Comparison of ENCODE assay signal across 8 mouse cellular contexts in genomic region chr17:23675564-23676281, GRCm38 (mm10). TPM values are rescaled to one million over a fixed set of nuclear protein-coding genes. Genes with fewer than 3 reads are reported as not detected.
DNase-seq lines count a peak whose midpoint lies in the region; ATAC-seq and TF ChIP-seq lines count a peak whose summit lies in the region.

No protein-coding gene starts in this region.

- no peaks in the 10 kb centered on the region for H3K9me3 ChIP-seq in embryonic facial prominence, embryonic 11.5 days (replicated peaks; ENCODE audit: control insufficient read depth, low read length)
- H3K9me3 ChIP-seq in heart, embryonic 13.5 days, result no peaks in the 10 kb centered on the region
- no peaks in the 10 kb centered on the region for H3K9me3 ChIP-seq in kidney, postnatal 0 days (replicated peaks; ENCODE audit: low read length)
- no peaks in the 10 kb centered on the region for H3K9me3 ChIP-seq in stomach, postnatal 0 days (ENCODE audit: control insufficient read depth, low read length)

- H3K27me3 ChIP-seq in embryonic facial prominence, embryonic 11.5 days (ENCODE audit: control insufficient read depth, insufficient read depth, low read length), result peaks cover 24% of the 10 kb centered on the region
- peaks cover 33% of the 10 kb centered on the region for H3K27me3 ChIP-seq in heart, embryonic 13.5 days (replicated peaks)
- H3K27me3 ChIP-seq in kidney, postnatal 0 days (ENCODE audit: insufficient read depth, low read length), result peaks cover 10% of the 10 kb centered on the region; the same call in 1 of the 2 replicates
- 0 out of 2 replicates have a peak, but pooled peaks cover 2% of the 10 kb centered on the region for H3K27me3 ChIP-seq in stomach, postnatal 0 days (ENCODE audit: control insufficient read depth, insufficient read depth, low read length)

- peak overlapping the region; percentile 44 for H3K4me3 ChIP-seq in embryonic facial prominence, embryonic 11.5 days (ENCODE audit: low read depth, low read length)
- H3K4me3 ChIP-seq in heart, embryonic 13.5 days, result peak overlapping the region; percentile 79
- H3K4me3 ChIP-seq in kidney, postnatal 0 days (replicated peaks; ENCODE audit: low read depth, low read length), result peak overlapping the region; percentile 48
- H3K4me3 ChIP-seq in stomach, postnatal 0 days (ENCODE audit: low read depth, low read length), result peak overlapping the region; percentile 50

- no peak overlapping the region for H3K27ac ChIP-seq in embryonic facial prominence, embryonic 11.5 days (replicated peaks; ENCODE audit: low read depth, low read length)
- peak overlapping the region; percentile 98 for H3K27ac ChIP-seq in heart, embryonic 13.5 days (replicated peaks)
- H3K27ac ChIP-seq in kidney, postnatal 0 days, result peak overlapping the region; percentile 72; the same call in 1 of the 2 replicates
- peak overlapping the region; percentile 91 for H3K27ac ChIP-seq in stomach, postnatal 0 days (replicated peaks)

- DNase-seq in cerebellum, adult 11 months, result peak; percentile 65
- DNase-seq in NIH3T3 (ENCODE audit: low read depth), result peak; percentile 94
- DNase-seq in embryonic facial prominence, embryonic 11.5 days (ENCODE audit: low spot score), result no peak
- no peak for DNase-seq in kidney, postnatal 0 days (ENCODE audit: low spot score)
- peak; percentile 53 to 68 for DNase-seq in lung, postnatal 4 days
- DNase-seq in stomach, postnatal 0 days (ENCODE audit: low spot score), result peak; percentile 83

- H3K4me2 ChIP-seq in embryonic facial prominence, embryonic 11.5 days (ENCODE audit: low read depth, low read length), result peak overlapping the region; percentile 92
- peak overlapping the region; percentile 88 for H3K4me2 ChIP-seq in heart, embryonic 13.5 days
- H3K4me2 ChIP-seq in kidney, postnatal 0 days (ENCODE audit: low read length), result peak overlapping the region; percentile 93
- H3K4me2 ChIP-seq in stomach, postnatal 0 days (replicated peaks; ENCODE audit: low read depth), result peak overlapping the region; percentile 93

- no peak for ATAC-seq in cerebellum, adult (ENCODE audit: insufficient number of reproducible peaks, low FRiP score, low TSS enrichment)
- ATAC-seq in embryonic facial prominence, embryonic 11.5 days (replicated peaks; ENCODE audit: insufficient number of reproducible peaks, low FRiP score, low TSS enrichment, low read depth), result no peak
- no peak for ATAC-seq in heart, embryonic 13.5 days (ENCODE audit: extremely low read depth, insufficient number of reproducible peaks, low FRiP score, low TSS enrichment)
- no peak for ATAC-seq in kidney, postnatal 0 days (replicated peaks; ENCODE audit: low FRiP score, low read depth)
- ATAC-seq in stomach, postnatal 0 days (ENCODE audit: low FRiP score, low TSS enrichment), result peak; percentile 41

- WGBS in embryonic facial prominence, embryonic 11.5 days, result 12% methylated on average over 15 of the region's 15 CpGs
- WGBS in heart, embryonic 13.5 days, result 9% methylated on average over 15 of the region's 15 CpGs
- 17% methylated on average over 15 of the region's 15 CpGs for WGBS in kidney, postnatal 0 days
- WGBS in stomach, postnatal 0 days, result 13% methylated on average over 15 of the region's 15 CpGs

- peak; percentile 30; the same call in 1 of the 2 replicates for TF ChIP-seq CTCF in kidney, postnatal 0 days (IDR thresholded peaks at IDR 0.05; ENCODE audit: low read depth)
- peak; percentile 54 for TF ChIP-seq CTCF in stomach, postnatal 0 days (IDR thresholded peaks at IDR 0.05; ENCODE audit: low read depth)

- H3K9ac ChIP-seq in embryonic facial prominence, embryonic 11.5 days (replicated peaks; ENCODE audit: low read length), result no peak overlapping the region
- H3K9ac ChIP-seq in heart, embryonic 13.5 days, result peak overlapping the region; percentile 86
- peak overlapping the region; percentile 47; the same call in 1 of the 2 replicates for H3K9ac ChIP-seq in kidney, postnatal 0 days (ENCODE audit: low read depth, low read length)
- H3K9ac ChIP-seq in stomach, postnatal 0 days (ENCODE audit: low read length), result peak overlapping the region; percentile 59

- TF ChIP-seq EP300 in stomach, postnatal 0 days (optimal IDR thresholded peaks at IDR 0.05), result no peak

- H3K36me3 ChIP-seq in embryonic facial prominence, embryonic 11.5 days (replicated peaks; ENCODE audit: control insufficient read depth, insufficient read depth, low read depth, low read length), result no peaks in the 10 kb centered on the region
- peaks cover 12% of the 10 kb centered on the region for H3K36me3 ChIP-seq in heart, embryonic 13.5 days
- no peaks in the 10 kb centered on the region for H3K36me3 ChIP-seq in kidney, postnatal 0 days (ENCODE audit: insufficient read depth, low read length)
- H3K36me3 ChIP-seq in stomach, postnatal 0 days (ENCODE audit: control insufficient read depth, insufficient read depth, low read length), result no peaks in the 10 kb centered on the region

- peaks cover 3% of the 10 kb centered on the region; the same call in 1 of the 2 replicates for H3K4me1 ChIP-seq in embryonic facial prominence, embryonic 11.5 days (ENCODE audit: control insufficient read depth, insufficient read depth, low read length)
- H3K4me1 ChIP-seq in heart, embryonic 13.5 days, result peaks cover 47% of the 10 kb centered on the region
- peaks cover 26% of the 10 kb centered on the region for H3K4me1 ChIP-seq in kidney, postnatal 0 days (replicated peaks; ENCODE audit: insufficient read depth, low read length)
- H3K4me1 ChIP-seq in stomach, postnatal 0 days (replicated peaks; ENCODE audit: control insufficient read depth, insufficient read depth), result peaks cover 13% of the 10 kb centered on the region

RNA-seq across cellular contexts. Expression of gene Tnfrsf12a, which starts 1.5 kb away (rescaled TPM):
- 5.8 and 6.8 TPM in 2 replicates for polyA plus RNA-seq in embryonic facial prominence, embryonic 11.5 days (2014; fragmentation: Nextera tagmentation; extraction: Ambion mirVana)
- 118 and 140 TPM in 2 replicates for polyA plus RNA-seq in heart, embryonic 13.5 days (2015; fragmentation: Nextera tagmentation; extraction: Ambion mirVana)
- 47.0 and 50.0 TPM in 2 replicates for polyA plus RNA-seq in kidney, postnatal 0 days (2015; fragmentation: Nextera tagmentation; extraction: Ambion mirVana)
- polyA plus RNA-seq in stomach, postnatal 0 days (2015; fragmentation: Nextera tagmentation; extraction: Ambion mirVana), result 33.5 and 33.7 TPM in 2 replicates

RNA-seq across cellular contexts. Expression of gene Thoc6, which starts 2.0 kb away (rescaled TPM):
- polyA plus RNA-seq in embryonic facial prominence, embryonic 11.5 days (2014; fragmentation: Nextera tagmentation; extraction: Ambion mirVana), result 49.3 and 55.6 TPM in 2 replicates
- 32.4 and 37.3 TPM in 2 replicates for polyA plus RNA-seq in heart, embryonic 13.5 days (2015; fragmentation: Nextera tagmentation; extraction: Ambion mirVana)
- 32.3 and 35.5 TPM in 2 replicates for polyA plus RNA-seq in kidney, postnatal 0 days (2015; fragmentation: Nextera tagmentation; extraction: Ambion mirVana)
- 17.7 and 18.1 TPM in 2 replicates for polyA plus RNA-seq in stomach, postnatal 0 days (2015; fragmentation: Nextera tagmentation; extraction: Ambion mirVana)

RNA-seq across cellular contexts. Expression of gene Hcfc1r1, which starts 2.3 kb away (rescaled TPM):
- polyA plus RNA-seq in embryonic facial prominence, embryonic 11.5 days (2014; fragmentation: Nextera tagmentation; extraction: Ambion mirVana), result 47.9 and 50.5 TPM in 2 replicates
- 297 and 312 TPM in 2 replicates for polyA plus RNA-seq in heart, embryonic 13.5 days (2015; fragmentation: Nextera tagmentation; extraction: Ambion mirVana)
- polyA plus RNA-seq in kidney, postnatal 0 days (2015; fragmentation: Nextera tagmentation; extraction: Ambion mirVana), result 116 and 120 TPM in 2 replicates
- polyA plus RNA-seq in stomach, postnatal 0 days (2015; fragmentation: Nextera tagmentation; extraction: Ambion mirVana), result 183 and 186 TPM in 2 replicates

RNA-seq across cellular contexts. Expression of gene Cldn6, which starts 3.3 kb away (rescaled TPM):
- 48.9 and 54.7 TPM in 2 replicates for polyA plus RNA-seq in embryonic facial prominence, embryonic 11.5 days (2014; fragmentation: Nextera tagmentation; extraction: Ambion mirVana)
- polyA plus RNA-seq in heart, embryonic 13.5 days (2015; fragmentation: Nextera tagmentation; extraction: Ambion mirVana), result 9.4 and 10.7 TPM in 2 replicates
- 131 and 155 TPM in 2 replicates for polyA plus RNA-seq in kidney, postnatal 0 days (2015; fragmentation: Nextera tagmentation; extraction: Ambion mirVana)
- 3.0 and 3.2 TPM in 2 replicates for polyA plus RNA-seq in stomach, postnatal 0 days (2015; fragmentation: Nextera tagmentation; extraction: Ambion mirVana)

RNA-seq across cellular contexts. Expression of gene Cldn9, which starts 8.1 kb away (rescaled TPM):
- 8.7 and 15.5 TPM in 2 replicates for polyA plus RNA-seq in embryonic facial prominence, embryonic 11.5 days (2014; fragmentation: Nextera tagmentation; extraction: Ambion mirVana)
- polyA plus RNA-seq in heart, embryonic 13.5 days (2015; fragmentation: Nextera tagmentation; extraction: Ambion mirVana), result 0.29 and 0.32 TPM in 2 replicates
- polyA plus RNA-seq in kidney, postnatal 0 days (2015; fragmentation: Nextera tagmentation; extraction: Ambion mirVana), result 41.2 and 41.8 TPM in 2 replicates
- polyA plus RNA-seq in stomach, postnatal 0 days (2015; fragmentation: Nextera tagmentation; extraction: Ambion mirVana), result 0.79 and 0.92 TPM in 2 replicates

Comparison
In these comparisons a context has a peak if more than half of its experiments do, and no peak if none do; other contexts are left out.
1. DNase-seq: peak in cerebellum, adult 11 months (single experiment), NIH3T3 (single experiment), lung, postnatal 4 days (2 of 2) and stomach, postnatal 0 days (single experiment); none in embryonic facial prominence, embryonic 11.5 days (single experiment) and kidney, postnatal 0 days (single experiment).
2. Peak in every context shown above with its lines, with median percentiles within 50 percentile points of each other: H3K4me2 ChIP-seq and H3K4me3 ChIP-seq.